Mouse (Mus musculus) liver, embryonic 14.5 days (tissue): ENCODE data around the gene Shank2.

Experiments used
- CTCF ChIP-seq: IDR thresholded peaks from 2 replicates; pipeline ENCODE4 v1.5.1; 2016; ENCODE audit warnings: antibody characterized with exemption, low read depth, control low read depth
- EP300 ChIP-seq: IDR thresholded peaks from 2 replicates; pipeline ENCODE4 v1.6.1; 2016; ENCODE audit warnings: antibody characterized with exemption, low read depth

DNA sequence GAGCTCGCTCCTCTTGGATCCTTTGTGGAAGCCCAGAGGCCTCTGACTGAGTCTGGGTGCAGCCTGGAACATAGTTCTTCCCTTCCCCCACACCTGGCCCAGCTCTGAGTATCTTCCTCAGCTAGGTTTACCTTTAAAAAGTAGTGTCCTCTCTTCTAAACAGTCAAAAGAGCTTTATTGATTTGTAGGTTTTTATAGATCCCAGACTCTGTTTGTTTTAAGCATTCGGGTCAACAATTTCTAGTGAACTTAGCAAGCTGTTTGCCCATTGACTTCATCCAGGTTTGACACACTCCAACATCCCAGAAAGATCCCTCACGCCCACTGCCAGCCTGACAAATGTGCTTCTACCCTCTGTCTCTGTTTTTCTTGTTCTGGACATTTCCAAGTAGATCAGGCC, 38.6 kb downstream of the Shank2 start:
- TF ChIP-seq CTCF (no peak), EP300 (no peak)
